Mouse (Mus musculus): Measurements from ENCODE around the gene Tmem144.

GRCm38 (mm10) chr3:79875471-79875870 lies 22.9 kb upstream of the Tmem144 start:
- TF ChIP-seq CTCF (IDR thresholded peaks at IDR 0.05; ENCODE audit: extremely low read depth, insufficient read depth, low read length): no peak
- no peak for TF ChIP-seq POLR2A (IDR thresholded peaks at IDR 0.05; ENCODE audit: extremely low read depth, insufficient read depth, low read length)

Data from cortical plate, adult 2 months (tissue).